Mouse (Mus musculus) stomach, postnatal 0 days (tissue): ENCODE data around the gene Dnpep. TPM values are rescaled to one million over a fixed set of nuclear protein-coding genes. Genes with fewer than 3 reads are reported as not detected.
A peak's percentile ranks its signal among the peaks of the same experiment; 100 is the strongest.

Source experiments
- ATAC-seq: fragments of 200-750 bp; cut with Nextera tagmentation; 2 replicates; pipeline ENCODE4 v1.8.0; 2017; ENCODE audit not compliant: low FRiP score, low TSS enrichment
- DNase-seq: peaks from one replicate; pipeline ENCODE4 v3.0.0-alpha.2; 2016; ENCODE audit warnings: low spot score
- H3K27ac ChIP-seq: fragments of 300-500 bp; sonication (generic); replicated peaks from 2 replicates; pipeline ENCODE4 v1.5.1; 2014; ENCODE audit warnings: mild to moderate bottlenecking, control low read depth
- H3K27me3 ChIP-seq: fragments of 300-500 bp; sonication (generic); 2 replicates; pipeline ENCODE4 v1.6.1; 2014; ENCODE audit warnings: low read length; ENCODE audit not compliant: control insufficient read depth, insufficient read depth
- H3K36me3 ChIP-seq: fragments of 300-500 bp; sonication (generic); 2 replicates; pipeline ENCODE4 v1.6.1; 2014; ENCODE audit warnings: low read length, mixed read lengths; ENCODE audit not compliant: control insufficient read depth, insufficient read depth
- H3K4me1 ChIP-seq: fragments of 300-500 bp; sonication (generic); replicated peaks from 2 replicates; pipeline ENCODE4 v1.6.1; 2014; ENCODE audit warnings: antibody characterized with exemption; ENCODE audit not compliant: control insufficient read depth, insufficient read depth
- H3K4me2 ChIP-seq: fragments of 300-500 bp; sonication (generic); replicated peaks from 2 replicates; pipeline ENCODE4 v1.6.1; 2014; ENCODE audit warnings: low read depth, mild to moderate bottlenecking, control low read depth, moderate library complexity
- H3K4me3 ChIP-seq: fragments of 300-500 bp; sonication (generic); 2 replicates; pipeline ENCODE4 v1.5.1; 2014; ENCODE audit warnings: low read depth, low read length, control low read depth
- H3K9ac ChIP-seq: fragments of 300-500 bp; sonication (generic); 2 replicates; pipeline ENCODE4 v1.6.1; 2014; ENCODE audit warnings: mild to moderate bottlenecking, low read length, control low read depth, mixed read lengths
- H3K9me3 ChIP-seq: fragments of 300-500 bp; sonication (generic); 2 replicates; pipeline ENCODE4 v1.6.1; 2016; ENCODE audit warnings: low read length; ENCODE audit not compliant: control insufficient read depth
- CTCF ChIP-seq: IDR thresholded peaks from 2 replicates; pipeline ENCODE4 v1.5.1; 2016; ENCODE audit warnings: antibody characterized with exemption, low read depth, mild to moderate bottlenecking, moderate library complexity
- EP300 ChIP-seq: optimal IDR thresholded peaks from 2 replicates; pipeline ENCODE3; 2016; ENCODE audit warnings: antibody characterized with exemption
- WGBS: fragments of 180-500 bp; shearing (Covaris S2); extraction: QIAGEN DNeasy Blood & Tissue Kit; methylation state at CpG from one replicate; pipeline ENCODE4 v1.1.7; 2014; 5-methylcytosine and 5-hydroxymethylcytosine counted together
- polyA plus RNA-seq: library from polyadenylated mRNA; unstranded; fragments of >200 nt; fragmentation: Nextera tagmentation; extraction: Ambion mirVana; gene quantifications from 2 replicates; pipeline ENCODE4 v1.2.1, GENCODE M21; 2015

Gene Dnpep
- polyA plus RNA-seq, 1 experiment from 2014 or later = 104 TPM

DNA sequence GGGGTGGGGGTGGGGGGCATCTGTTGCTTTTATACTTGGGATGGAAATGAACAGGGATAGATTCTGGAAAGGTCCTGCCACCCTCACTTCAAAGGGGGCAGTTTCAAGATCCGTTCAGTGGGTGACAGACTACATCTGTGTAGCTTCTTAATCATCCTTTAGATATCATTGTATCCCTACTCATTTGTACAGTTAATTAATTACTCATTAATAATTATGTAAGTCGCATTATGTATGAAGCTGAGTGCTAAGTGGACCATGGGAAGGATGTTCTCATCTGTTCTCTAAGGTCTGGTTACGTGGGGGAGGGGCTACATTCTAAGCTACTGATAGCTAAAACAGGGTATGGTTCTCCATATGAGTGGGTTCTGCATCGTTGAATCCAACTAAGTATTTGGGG is 946 bp upstream of the Dnpep start:
- ATAC-seq = no peak

DNA sequence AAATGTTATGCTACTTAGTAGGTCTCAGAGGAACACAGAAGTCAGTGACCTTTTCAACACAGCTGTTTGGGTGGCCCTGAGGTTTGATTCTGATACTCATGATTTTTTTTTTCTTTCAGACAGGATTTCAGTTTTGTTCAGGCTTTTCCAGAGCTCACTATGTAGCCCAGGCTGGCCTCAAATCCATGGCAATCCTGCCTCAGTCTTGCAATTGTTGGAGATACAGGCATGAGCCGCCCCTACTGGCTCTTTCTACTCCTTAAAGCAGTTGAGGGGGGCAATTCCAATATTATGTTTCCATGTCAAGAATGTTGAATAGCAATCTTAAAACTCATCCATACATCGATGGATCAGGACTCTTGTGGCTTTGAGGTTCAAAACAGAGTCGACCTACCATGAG is 511 bp upstream of the Dnpep start:
- TF ChIP-seq CTCF (no peak), EP300 (no peak)
- H3K4me2 ChIP-seq = peak overlapping the region; percentile 37
- no peak overlapping the region for H3K27ac ChIP-seq
- H3K4me1 ChIP-seq = no peaks in the 10 kb centered on the region
- H3K27me3 ChIP-seq = no peaks in the 10 kb centered on the region
- no peaks in the 10 kb centered on the region for H3K36me3 ChIP-seq
- H3K4me3 ChIP-seq = 0 out of 2 replicates have a peak overlapping the region, but pooled peaks have one; percentile 10
- H3K9ac ChIP-seq = peak overlapping the region; percentile 18; the same call in 1 of the 2 replicates
- WGBS = 72% methylated on average over 3 of the region's 3 CpGs
- DNase-seq (no peak), ATAC-seq (no peak)
- no peaks in the 10 kb centered on the region for H3K9me3 ChIP-seq

More for the DNA sequence above, 946 bp upstream of the Dnpep start:
- H3K4me1 ChIP-seq = no peaks in the 10 kb centered on the region
- 85% methylated on average over 4 of the region's 4 CpGs for WGBS
- TF ChIP-seq CTCF (no peak), EP300 (no peak)
- H3K9ac ChIP-seq = no peak overlapping the region
- no peak for DNase-seq
- H3K36me3 ChIP-seq = no peaks in the 10 kb centered on the region
- H3K4me3 ChIP-seq = no peak overlapping the region
- H3K9me3 ChIP-seq = no peaks in the 10 kb centered on the region
- H3K4me2 ChIP-seq = no peak overlapping the region
- no peak overlapping the region for H3K27ac ChIP-seq
- no peaks in the 10 kb centered on the region for H3K27me3 ChIP-seq

DNA sequence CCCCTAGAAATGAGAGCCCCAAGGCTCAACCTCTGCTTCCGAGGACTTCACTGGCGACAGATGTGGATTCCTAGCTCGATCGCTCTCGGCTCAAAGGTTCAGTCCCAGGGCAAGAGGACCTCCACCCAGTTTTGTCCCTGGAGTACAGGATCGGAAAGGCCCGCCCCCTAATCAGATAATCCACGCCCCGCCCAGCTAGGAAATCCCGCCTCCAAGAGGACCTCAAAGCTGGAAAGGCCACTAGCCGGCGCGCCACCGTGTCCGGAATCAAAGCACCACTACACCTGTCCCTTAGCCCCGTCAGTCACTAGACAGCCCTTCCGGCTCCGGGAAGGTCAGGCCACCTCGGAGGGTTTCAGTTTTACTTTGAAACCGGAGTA is 939 bp downstream of the Dnpep start:
- ATAC-seq (peak; percentile 53), DNase-seq (peak; percentile 94)
- Histone ChIP-seq H3K4me2 (peak overlapping the region; percentile 60), H3K36me3 (peaks cover 10% of the 10 kb centered on the region), H3K9me3 (no peaks in the 10 kb centered on the region), H3K27ac (peak overlapping the region; percentile 95), H3K9ac (peak overlapping the region; percentile 77), H3K27me3 (no peaks in the 10 kb centered on the region), H3K4me1 (no peaks in the 10 kb centered on the region), H3K4me3 (peak overlapping the region; percentile 73)
- TF ChIP-seq CTCF (peak; percentile 52), EP300 (no peak)
- under 1% methylated on average over 20 of the region's 20 CpGs for WGBS

DNA sequence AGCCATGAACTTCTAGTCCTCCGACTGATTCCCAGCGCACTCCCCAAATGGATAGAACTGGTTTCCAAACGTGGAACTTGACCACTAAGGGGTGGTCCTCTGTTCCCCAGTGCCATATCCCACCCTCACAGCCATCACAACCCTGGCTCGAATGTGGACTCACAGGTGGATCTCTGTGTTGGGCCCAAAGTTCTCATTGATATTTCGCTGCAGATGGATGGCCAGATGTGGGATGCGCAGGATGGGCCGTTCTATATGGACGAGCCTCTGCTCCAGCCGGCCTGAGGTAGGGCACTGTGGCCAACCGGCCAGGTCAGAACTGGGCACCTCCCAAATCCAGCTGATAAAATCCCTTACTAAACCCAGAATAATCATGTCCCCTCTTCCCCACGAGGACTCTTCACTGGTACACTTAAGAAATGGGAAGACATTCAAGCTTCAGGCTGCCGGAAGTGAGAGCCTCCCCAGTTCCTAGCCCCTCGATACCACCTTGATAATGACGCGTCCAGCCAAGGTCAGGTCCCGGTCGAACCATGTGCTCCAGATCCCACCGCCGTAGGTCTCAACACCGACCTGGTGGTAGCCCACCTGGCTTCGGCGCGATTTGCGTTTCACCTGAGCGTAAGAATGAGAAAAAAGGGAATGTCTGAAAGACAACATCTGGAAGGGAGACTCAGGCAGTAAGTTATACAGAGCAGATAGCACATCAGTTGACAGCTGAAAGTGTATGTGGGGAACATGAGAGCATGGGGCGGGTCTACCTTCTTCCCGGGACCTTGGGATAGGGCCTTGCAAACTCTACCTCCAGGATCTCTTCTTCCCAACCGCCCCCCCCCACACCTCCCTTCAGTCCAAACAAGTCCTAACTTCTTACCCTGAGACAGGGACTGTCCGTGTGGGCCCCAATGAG is 2.1 kb downstream of the Dnpep start:
- no peaks in the 10 kb centered on the region for H3K4me1 ChIP-seq
- 0 out of 2 replicates have a peak overlapping the region, but pooled peaks have one; percentile 95 for H3K27ac ChIP-seq
- peaks cover 17% of the 10 kb centered on the region for H3K36me3 ChIP-seq
- peak overlapping the region; percentile 60 for H3K4me2 ChIP-seq
- no peak for TF ChIP-seq EP300
- no peak for TF ChIP-seq CTCF
- H3K9ac ChIP-seq = peak overlapping the region; percentile 77
- WGBS = 81% methylated on average over 29 of the region's 29 CpGs
- H3K27me3 ChIP-seq = no peaks in the 10 kb centered on the region
- no peak for ATAC-seq
- DNase-seq = no peak
- peak overlapping the region; percentile 73 for H3K4me3 ChIP-seq
- H3K9me3 ChIP-seq = no peaks in the 10 kb centered on the region

DNA sequence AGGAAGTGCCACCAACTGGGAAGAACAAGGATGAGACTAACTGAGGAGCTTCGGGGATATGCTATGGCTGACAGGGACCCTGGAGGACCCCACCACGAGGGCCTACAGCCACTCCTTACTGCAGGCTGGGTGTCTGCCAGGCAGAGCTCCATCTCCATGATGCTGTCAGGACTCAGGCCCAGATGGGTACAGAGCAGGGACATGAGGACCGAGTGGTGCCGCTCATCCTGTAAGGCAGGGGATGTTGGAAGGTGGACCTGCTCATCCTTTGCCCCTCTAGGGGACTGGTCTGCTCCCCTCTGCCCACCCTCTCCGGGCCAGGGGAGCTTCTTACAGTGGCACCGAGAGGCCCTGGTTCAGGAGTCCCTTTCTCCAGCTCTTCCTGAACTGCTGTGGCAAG is 2.8 kb downstream of the Dnpep start:
- H3K36me3 ChIP-seq = peaks cover 20% of the 10 kb centered on the region

DNA sequence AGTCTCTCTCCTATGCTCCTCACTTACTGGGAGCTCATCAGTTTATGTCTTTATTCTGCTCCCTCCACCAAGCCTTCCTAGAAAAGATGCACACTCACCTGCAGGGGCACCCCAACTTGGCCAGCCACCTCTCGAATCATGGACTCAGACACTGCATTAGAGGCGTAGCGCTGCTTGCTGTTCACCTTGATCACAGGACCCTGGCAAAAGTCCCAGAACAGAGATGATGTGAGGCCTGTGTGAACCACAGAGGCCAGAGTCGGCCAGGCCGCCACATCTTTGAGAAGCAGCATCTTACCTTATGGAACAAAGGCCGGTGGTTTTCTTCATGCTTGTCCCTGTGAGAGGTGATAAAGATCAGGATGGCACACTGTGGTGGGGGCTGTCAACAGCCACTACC is 6.1 kb downstream of the Dnpep start:
- ATAC-seq (no peak), DNase-seq (no peak)
- WGBS = 92% methylated on average over 6 of the region's 6 CpGs
- Histone ChIP-seq H3K27me3 (no peaks in the 10 kb centered on the region), H3K4me2 (no peak overlapping the region), H3K36me3 (peaks cover 32% of the 10 kb centered on the region), H3K9ac (no peak overlapping the region), H3K4me3 (no peak overlapping the region), H3K4me1 (no peaks in the 10 kb centered on the region), H3K9me3 (no peaks in the 10 kb centered on the region), H3K27ac (no peak overlapping the region)
- TF ChIP-seq CTCF = no peak

More for the DNA sequence above, 2.8 kb downstream of the Dnpep start:
- DNase-seq = no peak
- H3K4me3 ChIP-seq = no peak overlapping the region
- H3K4me2 ChIP-seq = no peak overlapping the region
- H3K27me3 ChIP-seq = no peaks in the 10 kb centered on the region
- no peaks in the 10 kb centered on the region for H3K9me3 ChIP-seq
- no peak for ATAC-seq
- TF ChIP-seq EP300 (no peak), CTCF (no peak)
- no peak overlapping the region for H3K9ac ChIP-seq
- WGBS = 93% methylated on average over 6 of the region's 6 CpGs
- H3K4me1 ChIP-seq = no peaks in the 10 kb centered on the region
- H3K27ac ChIP-seq = no peak overlapping the region
